Mouse (Mus musculus) splenic B cell, adult 2 months (primary cell): ENCODE results near the gene Thbs4.
"Not testable (repeated sequence)": the region's sequence is repeated elsewhere in the genome, so short reads cannot be mapped to it uniquely, and the experiment has no call there.

ENCODE experiments used
- DNase-seq: peaks from one replicate; pipeline ENCODE4 v3.0.0-alpha.2; 2011; ENCODE audit warnings: low read depth, low spot score
- H3K27me3 ChIP-seq: 2 replicates; pipeline ENCODE4 v1.6.1; 2012; ENCODE audit warnings: mild to moderate bottlenecking, low read length, moderate library complexity, mixed read lengths; ENCODE audit not compliant: control insufficient read depth, poor library complexity, insufficient read depth, severe bottlenecking
- H3K36me3 ChIP-seq: 2 replicates; pipeline ENCODE4 v1.6.1; 2012; ENCODE audit warnings: mild to moderate bottlenecking, low read length, moderate library complexity, mixed read lengths; ENCODE audit not compliant: control insufficient read depth, poor library complexity, insufficient read depth, severe bottlenecking

Thbs4 gene

DNA sequence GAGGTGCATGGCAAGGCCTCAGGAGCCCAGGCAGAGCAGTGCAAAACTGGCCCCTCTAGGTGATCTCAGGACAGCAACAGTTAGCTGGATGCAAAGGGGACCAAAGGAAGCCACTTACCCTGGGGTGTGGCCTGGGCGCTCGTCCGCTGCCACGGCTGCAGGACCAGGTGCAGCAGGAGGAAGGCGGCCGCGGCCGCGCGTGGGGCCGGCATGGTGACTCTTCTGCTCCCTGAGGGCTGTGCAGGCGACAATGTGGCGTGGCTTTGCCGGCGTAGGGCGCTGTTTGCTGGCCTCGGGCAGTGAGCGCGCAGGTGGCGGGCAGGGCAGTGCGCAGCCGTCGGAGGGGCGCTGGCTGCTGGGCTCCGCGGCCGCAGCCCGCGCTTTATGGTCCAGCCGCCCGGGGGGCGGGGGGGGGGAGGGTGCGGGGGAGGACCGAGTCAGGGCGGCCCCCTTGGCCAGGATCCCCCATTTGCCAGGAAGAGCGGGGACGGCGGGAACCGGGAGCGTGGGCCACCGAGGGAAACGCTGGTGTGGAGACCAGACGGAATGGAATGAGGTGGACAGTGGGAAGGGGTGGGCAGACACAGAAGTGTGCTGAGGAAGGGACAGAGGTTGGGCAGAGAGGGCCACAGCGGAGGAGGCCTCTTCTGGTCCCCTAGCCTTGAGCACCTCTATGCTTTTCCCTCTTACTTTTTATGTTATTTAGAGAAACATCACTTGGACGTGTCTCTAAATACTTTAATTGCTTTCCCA lies at the start of gene Thbs4:
Gene Thbs4, minus strand, starts transcription at position 357 of the 753 bp plus-strand sequence.
- DNase-seq: peak; percentile 12
- no peaks in the 10 kb centered on the region; the same call in 1 of the 2 replicates for H3K27me3 ChIP-seq
- H3K36me3 ChIP-seq: no peaks in the 10 kb centered on the region

- H3K36me3 ChIP-seq: no peaks in the 10 kb centered on the region
- no peak for DNase-seq
- no peaks in the 10 kb centered on the region for H3K27me3 ChIP-seq
Observed at GRCm38 (mm10) chr13:92833162-92833561, 38.5 kb upstream of the Thbs4 start.

DNA sequence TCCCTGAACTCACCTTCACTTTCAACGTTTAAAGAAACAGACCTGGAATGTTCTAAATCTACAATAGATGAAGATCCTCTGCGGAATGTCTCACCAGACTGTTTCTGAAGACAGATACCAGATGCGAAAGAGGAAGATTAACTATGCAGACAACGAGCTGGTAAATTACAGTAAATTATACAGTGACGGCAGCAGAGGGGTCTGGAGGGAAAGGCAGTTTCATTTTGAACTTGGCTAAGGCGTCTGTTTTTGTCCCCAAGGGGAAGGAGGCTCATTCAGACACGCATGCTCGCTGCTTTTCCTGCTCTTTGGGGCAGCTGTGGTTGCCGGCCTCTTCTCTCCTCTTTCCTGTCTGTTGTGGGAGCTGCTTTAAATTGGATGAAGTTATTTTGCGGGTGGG lies 34.2 kb upstream of the Thbs4 start:
- Histone ChIP-seq H3K27me3 (no peaks in the 10 kb centered on the region), H3K36me3 (no peaks in the 10 kb centered on the region)
- DNase-seq: peak; percentile 24

DNA sequence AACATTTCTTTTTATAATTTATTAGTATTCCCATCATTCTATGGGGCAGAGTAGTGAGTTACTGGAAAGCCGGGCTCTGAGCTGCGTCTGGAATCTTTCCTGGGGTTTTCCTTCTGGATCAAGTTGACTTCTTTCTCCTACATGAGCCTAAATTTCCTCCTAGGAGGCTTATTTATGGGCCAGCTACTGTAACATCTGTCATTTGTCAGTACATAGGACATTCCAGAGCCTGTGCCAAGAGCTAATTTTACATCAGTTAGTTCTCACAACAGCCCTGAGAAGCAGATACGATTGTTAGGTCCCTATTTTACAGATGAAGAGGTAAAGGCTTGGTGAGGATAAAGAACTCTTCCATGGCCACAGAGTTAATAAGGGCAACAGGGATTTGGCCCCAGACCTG lies 22.7 kb upstream of the Thbs4 start:
- H3K27me3 ChIP-seq: no peaks in the 10 kb centered on the region
- no peaks in the 10 kb centered on the region for H3K36me3 ChIP-seq
- DNase-seq: no peak

GRCm38 (mm10) chr13:92816329-92816728 lies 21.7 kb upstream of the Thbs4 start:
- no peaks in the 10 kb centered on the region for H3K27me3 ChIP-seq
- H3K36me3 ChIP-seq: no peaks in the 10 kb centered on the region
- no peak for DNase-seq

- H3K36me3 ChIP-seq, DNase-seq, H3K27me3 ChIP-seq: not testable (repeated sequence)
Observed at GRCm38 (mm10) chr13:92810592-92810991, 16.0 kb upstream of the Thbs4 start.

GRCm38 (mm10) chr13:92807849-92808248 lies 13.2 kb upstream of the Thbs4 start:
- H3K27me3 ChIP-seq: no peaks in the 10 kb centered on the region
- H3K36me3 ChIP-seq: no peaks in the 10 kb centered on the region
- DNase-seq: no peak

DNA sequence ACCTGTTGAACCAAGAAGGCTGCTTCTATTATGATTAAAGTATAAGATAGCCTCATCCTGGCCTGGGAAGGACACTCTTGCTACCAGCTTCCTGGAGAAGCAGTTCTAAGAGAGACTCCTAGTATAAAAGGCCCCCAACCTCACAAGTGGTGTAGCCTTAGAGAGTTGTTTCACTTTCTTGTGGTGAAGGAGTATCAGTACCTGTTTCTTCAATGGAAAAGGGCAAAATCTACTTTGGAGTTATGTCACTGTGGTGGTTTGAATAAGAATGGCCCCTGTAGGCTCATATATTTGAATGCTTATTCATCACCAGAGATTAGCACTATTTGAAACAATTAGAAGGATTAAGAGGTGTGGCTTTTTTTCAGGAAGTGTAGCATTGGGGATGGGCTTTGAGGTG lies 12.2 kb upstream of the Thbs4 start:
- no peaks in the 10 kb centered on the region for H3K27me3 ChIP-seq
- H3K36me3 ChIP-seq: no peaks in the 10 kb centered on the region
- DNase-seq: peak; percentile 23

DNA sequence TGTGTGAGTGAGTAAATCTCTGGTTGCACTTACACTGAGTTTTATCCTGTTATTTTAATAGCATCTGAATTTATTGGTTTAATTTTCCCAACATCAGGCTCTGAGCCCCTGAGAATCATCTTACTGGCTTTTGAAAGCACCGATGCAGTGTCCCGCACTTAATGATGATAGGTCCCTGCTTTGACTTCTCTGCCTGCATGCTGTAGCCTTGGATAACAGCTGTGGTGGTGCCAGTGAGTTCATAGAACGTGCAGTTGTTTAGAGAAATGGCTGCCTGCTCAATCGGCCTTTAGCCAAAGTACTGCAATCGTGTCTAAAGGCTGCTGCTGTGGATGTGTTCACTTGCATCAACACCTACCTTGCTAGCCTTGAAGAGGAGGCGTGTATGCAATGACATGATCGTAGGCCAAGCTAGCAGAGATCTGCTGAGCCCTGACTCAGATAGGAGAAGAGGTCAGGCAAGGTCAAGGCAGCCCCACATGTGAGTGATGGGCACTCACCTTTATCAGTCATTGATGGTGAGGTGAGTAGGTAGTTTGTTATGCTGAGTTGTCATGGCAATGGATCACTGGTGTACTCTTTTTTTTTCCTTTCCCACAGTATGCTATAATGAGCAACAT lies 4.8 kb upstream of the Thbs4 start:
- Histone ChIP-seq H3K27me3 (no peaks in the 10 kb centered on the region; the same call in 1 of the 2 replicates), H3K36me3 (no peaks in the 10 kb centered on the region)
- DNase-seq: no peak

GRCm38 (mm10) chr13:92798830-92799229 lies 4.2 kb upstream of the Thbs4 start:
- no peak for DNase-seq
- no peaks in the 10 kb centered on the region for H3K36me3 ChIP-seq
- no peaks in the 10 kb centered on the region; the same call in 1 of the 2 replicates for H3K27me3 ChIP-seq

DNA sequence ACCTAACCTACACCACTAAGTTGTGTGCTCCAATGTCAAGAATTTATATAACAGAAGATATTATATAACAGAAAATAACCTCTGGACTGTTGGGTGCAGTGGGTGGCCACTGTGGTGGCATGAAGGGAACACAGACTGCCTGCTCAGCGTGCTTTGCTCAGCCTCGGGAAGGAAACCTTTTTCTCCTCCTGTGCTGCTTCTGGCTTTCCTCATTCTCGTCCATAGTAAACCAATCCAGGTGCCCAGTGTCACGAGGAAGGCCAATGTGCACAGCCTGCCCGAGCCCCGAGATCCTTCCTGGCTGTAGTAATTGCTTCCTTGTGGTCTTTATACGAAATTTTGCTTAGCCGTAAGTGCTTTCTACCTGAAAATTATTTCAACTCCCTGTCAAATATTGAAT lies 982 bp downstream of the Thbs4 start:
- DNase-seq: no peak
- Histone ChIP-seq H3K27me3 (no peaks in the 10 kb centered on the region; the same call in 1 of the 2 replicates), H3K36me3 (no peaks in the 10 kb centered on the region)

GRCm38 (mm10) chr13:92791474-92791873 lies 3.1 kb downstream of the Thbs4 start:
- Histone ChIP-seq H3K36me3 (no peaks in the 10 kb centered on the region), H3K27me3 (no peaks in the 10 kb centered on the region; the same call in 1 of the 2 replicates)
- DNase-seq: no peak

- DNase-seq: no peak
Observed at GRCm38 (mm10) chr13:92784311-92784710, 10.3 kb downstream of the Thbs4 start.

GRCm38 (mm10) chr13:92783551-92783950 lies 11.1 kb downstream of the Thbs4 start:
- Histone ChIP-seq H3K27me3 (no peaks in the 10 kb centered on the region), H3K36me3 (no peaks in the 10 kb centered on the region)
- no peak for DNase-seq

More at GRCm38 (mm10) chr13:92784311-92784710, 10.3 kb downstream of the Thbs4 start:
- no peaks in the 10 kb centered on the region for H3K36me3 ChIP-seq
- no peaks in the 10 kb centered on the region for H3K27me3 ChIP-seq

GRCm38 (mm10) chr13:92780927-92781326 lies 13.7 kb downstream of the Thbs4 start:
- Histone ChIP-seq H3K27me3 (no peaks in the 10 kb centered on the region), H3K36me3 (no peaks in the 10 kb centered on the region)
- DNase-seq: no peak
